ENCODE assay signal across 8 mouse cellular contexts in genomic region chr10:81432868-81433262, GRCm38 (mm10). TPM values are rescaled to one million over a fixed set of nuclear protein-coding genes. Genes with fewer than 3 reads are reported as not detected.
DNase-seq lines count a peak whose midpoint lies in the region; ATAC-seq lines count a peak whose summit lies in the region.

No protein-coding gene starts in this region.

- peak; percentile 89 for ATAC-seq in hindbrain, embryonic 14.5 days (ENCODE audit: low FRiP score)

- H3K9me3 ChIP-seq in hindbrain, embryonic 14.5 days (ENCODE audit: control insufficient read depth, low read length): no peaks in the 10 kb centered on the region

- no peak overlapping the region for H3K27ac ChIP-seq in hindbrain, embryonic 14.5 days

- peak overlapping the region; percentile 44 for H3K4me2 ChIP-seq in hindbrain, embryonic 14.5 days (replicated peaks)

- H3K9ac ChIP-seq in hindbrain, embryonic 14.5 days: no peak overlapping the region

- H3K4me3 ChIP-seq in hindbrain, embryonic 14.5 days (replicated peaks; ENCODE audit: low read length): peak overlapping the region; percentile 15

- peak; percentile 96 for DNase-seq in R1 (ENCODE audit: low read depth, low spot score)
- peak; percentile 95 to 96 for DNase-seq in cerebellum, postnatal 14 days
- DNase-seq in frontal cortex, postnatal 25 days (ENCODE audit: low spot score in 2 of 2): peak; percentile 74 to 83
- DNase-seq in hindbrain, embryonic 14.5 days (ENCODE audit: low spot score): peak; percentile 95
- DNase-seq in layer of hippocampus, postnatal 36 days: peak; percentile 89 to 92
- DNase-seq in lung, postnatal 25 days (ENCODE audit: low spot score): peak; percentile 98
- peak; percentile 98 for DNase-seq in retina, postnatal 1 day
- DNase-seq in thymus, postnatal 4 days: peak; percentile 90

- 2% methylated on average over 17 of the region's 17 CpGs for WGBS in hindbrain, embryonic 14.5 days

- H3K4me1 ChIP-seq in hindbrain, embryonic 14.5 days (replicated peaks; ENCODE audit: control insufficient read depth, insufficient read depth, low read length): peaks cover 27% of the 10 kb centered on the region

- H3K36me3 ChIP-seq in hindbrain, embryonic 14.5 days (replicated peaks; ENCODE audit: control insufficient read depth, insufficient read depth): no peaks in the 10 kb centered on the region

- H3K27me3 ChIP-seq in hindbrain, embryonic 14.5 days (ENCODE audit: control insufficient read depth, insufficient read depth, low read length): peaks cover 11% of the 10 kb centered on the region

RNA-seq across cellular contexts. Expression of gene Nfic, which starts 22.6 kb away (rescaled TPM):
- 17.3 and 25.8 TPM in 2 replicates for polyA plus RNA-seq in hindbrain, embryonic 14.5 days (2014; fragmentation: Nextera tagmentation; extraction: Ambion mirVana)
- 10 to 100 TPM; 55.3 to 55.8 TPM for total RNA-seq in layer of hippocampus, postnatal 36 days (2021)

RNA-seq across cellular contexts. Expression of gene Smim24, which starts 40.0 kb away (rescaled TPM):
- polyA plus RNA-seq in hindbrain, embryonic 14.5 days (2014; fragmentation: Nextera tagmentation; extraction: Ambion mirVana): 0.84 and 1.3 TPM in 2 replicates
- total RNA-seq in layer of hippocampus, postnatal 36 days (2021): 1 to 10 TPM; 1.6 to 1.7 TPM

RNA-seq across cellular contexts. Expression of gene Gm48552, which starts 44.1 kb away (rescaled TPM):
- polyA plus RNA-seq in hindbrain, embryonic 14.5 days (2014; fragmentation: Nextera tagmentation; extraction: Ambion mirVana): 1.9 and 2.2 TPM in 2 replicates
- 1 to 10 TPM; 4.5 to 7.1 TPM for total RNA-seq in layer of hippocampus, postnatal 36 days (2021)

RNA-seq across cellular contexts. Expression of gene Gm48551, which starts 48.6 kb away (rescaled TPM):
- polyA plus RNA-seq in hindbrain, embryonic 14.5 days (2014; fragmentation: Nextera tagmentation; extraction: Ambion mirVana): 5.5 and 5.7 TPM in 2 replicates
- 1 to 10 TPM; 4.0 to 6.6 TPM for total RNA-seq in layer of hippocampus, postnatal 36 days (2021)

RNA-seq across cellular contexts. Expression of gene Dohh, which starts 48.6 kb away (rescaled TPM):
- 68.9 TPM in 2 replicates for polyA plus RNA-seq in hindbrain, embryonic 14.5 days (2014; fragmentation: Nextera tagmentation; extraction: Ambion mirVana)
- total RNA-seq in layer of hippocampus, postnatal 36 days (2021): 10 to 100 TPM; 72.5 to 76.9 TPM
